Mouse (Mus musculus) C2C12 (cell line): ENCODE data around the gene Nfix. TPM values are rescaled to one million over a fixed set of nuclear protein-coding genes. Genes with fewer than 3 reads are reported as not detected.
A peak's percentile ranks its signal among the peaks of the same experiment; 100 is the strongest.

ENCODE experiments used
- H3K27me3 ChIP-seq: one replicate; pipeline ENCODE4 v1.6.1; 2011; ENCODE audit not compliant: control insufficient read depth, insufficient read depth, insufficient read length
- H3K36me3 ChIP-seq: one replicate; pipeline ENCODE4 v1.6.1; 2011; ENCODE audit not compliant: control insufficient read depth, insufficient read depth
- H3K4me3 ChIP-seq: one replicate; pipeline ENCODE4 v1.5.1; 2011; ENCODE audit warnings: mild to moderate bottlenecking, control low read depth; ENCODE audit not compliant: poor library complexity, insufficient read depth, severe bottlenecking
- H3K79me2 ChIP-seq: one replicate; pipeline ENCODE4 v1.6.1; 2011; ENCODE audit not compliant: control insufficient read depth, insufficient read depth
- H3K79me3 ChIP-seq: one replicate; pipeline ENCODE4 v1.6.1; 2011; ENCODE audit warnings: low read depth, control low read depth
- H3ac ChIP-seq: one replicate; pipeline ENCODE3; 2011; ENCODE audit warnings: low read depth; ENCODE audit not compliant: control insufficient read depth, insufficient read length
- CEBPB ChIP-seq: IDR thresholded peaks from one replicate; pipeline ENCODE4 v1.6.1; 2011; ENCODE audit warnings: low read depth, mild to moderate bottlenecking, control low read depth, moderate library complexity
- CTCF ChIP-seq: IDR thresholded peaks from one replicate; pipeline ENCODE4 v1.5.1; 2011; ENCODE audit not compliant: control insufficient read depth, insufficient read depth, insufficient read length
- FOSL1 ChIP-seq: IDR thresholded peaks from one replicate; pipeline ENCODE4 v1.8.0; 2011; ENCODE audit warnings: mild to moderate bottlenecking, low read length; ENCODE audit not compliant: poor library complexity, insufficient read depth, severe bottlenecking
- MAX ChIP-seq: IDR thresholded peaks from one replicate; pipeline ENCODE4 v1.6.1; 2011; ENCODE audit warnings: mild to moderate bottlenecking, control low read depth
- MYOD1 ChIP-seq: IDR thresholded peaks from one replicate; pipeline ENCODE4 v1.6.1; 2011; ENCODE audit warnings: low read depth; ENCODE audit not compliant: control insufficient read depth, insufficient read length
- MYOG ChIP-seq: IDR thresholded peaks from one replicate; pipeline ENCODE4 v1.6.1; 2011; ENCODE audit not compliant: control insufficient read depth, insufficient read length; ENCODE audit errors: extremely low read depth
- USF1 ChIP-seq: IDR thresholded peaks from one replicate; pipeline ENCODE4 v1.6.1; 2011; ENCODE audit warnings: low read depth, mild to moderate bottlenecking, control low read depth, moderate library complexity
- polyA plus RNA-seq: library from polyadenylated mRNA; unstranded; fragments of >200 nt; fragmentation: generic; extraction: Trizol; gene quantifications from one replicate; pipeline ENCODE4 v1.2.1, GENCODE M21; 2012; ENCODE audit warnings: missing spikeins

Nfix gene
- polyA plus RNA-seq, 1 experiment, result 50.7 TPM

DNA sequence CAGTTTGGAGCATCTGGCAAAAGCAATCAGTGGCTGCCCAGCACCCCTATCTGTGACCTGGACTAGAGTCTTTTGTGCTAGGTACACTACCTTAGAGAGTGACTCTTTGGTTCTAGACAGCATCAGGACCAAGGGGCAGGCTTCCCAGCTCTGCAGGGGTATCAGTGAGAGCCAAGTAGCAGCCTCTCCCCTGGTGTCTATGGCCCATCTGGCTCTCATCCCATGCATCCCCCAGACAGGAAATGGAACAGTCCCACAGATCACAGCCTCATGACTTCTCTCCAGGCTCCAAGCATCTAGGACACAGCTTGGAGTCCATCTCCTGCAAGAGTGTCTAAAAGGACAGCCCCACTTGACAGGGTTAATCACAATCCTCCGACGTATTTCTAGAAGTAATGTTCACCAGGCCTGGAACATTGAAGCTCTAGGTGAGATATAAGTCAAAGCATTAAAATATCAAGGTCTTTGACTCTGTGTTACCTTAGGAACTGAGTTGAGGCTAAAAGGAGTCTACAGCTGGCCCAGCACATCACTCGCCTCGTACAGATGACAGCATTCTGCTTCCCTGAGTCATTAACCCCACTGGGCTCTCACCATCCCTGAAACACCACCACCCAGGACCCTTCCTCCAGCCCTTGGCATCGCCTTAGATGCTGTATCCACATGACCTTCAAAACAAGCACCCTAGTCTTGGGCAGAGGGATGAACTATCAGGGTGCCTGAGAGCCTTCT, 81.0 kb downstream of the Nfix start:
- no peaks in the 10 kb centered on the region for H3K27me3 ChIP-seq
- no peak overlapping the region for H3K4me3 ChIP-seq
- H3K36me3 ChIP-seq, result peaks cover 58% of the 10 kb centered on the region
- H3K79me3 ChIP-seq, result no peaks in the 10 kb centered on the region
- H3ac ChIP-seq, result no peak overlapping the region
- TF ChIP-seq MYOG (no peak), MYOD1 (peak; percentile 83)
- peaks cover 4% of the 10 kb centered on the region for H3K79me2 ChIP-seq

DNA sequence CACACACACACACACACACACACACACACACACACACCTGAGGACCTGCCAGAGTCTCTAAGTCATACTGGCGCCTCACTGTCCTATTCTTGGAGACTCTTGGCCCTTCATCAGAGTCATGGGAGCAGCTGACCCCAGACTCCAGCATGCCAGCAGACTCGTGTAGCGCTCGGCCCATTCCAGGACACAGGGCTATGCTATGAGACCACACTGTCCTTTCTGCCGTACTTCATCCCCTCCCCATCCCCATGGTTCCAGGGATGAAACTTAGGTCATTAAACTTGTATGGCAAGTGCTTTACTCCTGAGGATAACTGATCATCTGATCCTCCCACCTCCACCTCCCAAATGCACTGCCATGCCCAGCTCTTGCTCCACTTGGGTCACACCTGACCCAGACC, 81.7 kb downstream of the Nfix start:
- Histone ChIP-seq H3ac (no peak overlapping the region), H3K27me3 (no peaks in the 10 kb centered on the region), H3K4me3 (no peak overlapping the region), H3K36me3 (peaks cover 60% of the 10 kb centered on the region), H3K79me2 (peaks cover 4% of the 10 kb centered on the region), H3K79me3 (no peaks in the 10 kb centered on the region)
- no peak for TF ChIP-seq MYOG

DNA sequence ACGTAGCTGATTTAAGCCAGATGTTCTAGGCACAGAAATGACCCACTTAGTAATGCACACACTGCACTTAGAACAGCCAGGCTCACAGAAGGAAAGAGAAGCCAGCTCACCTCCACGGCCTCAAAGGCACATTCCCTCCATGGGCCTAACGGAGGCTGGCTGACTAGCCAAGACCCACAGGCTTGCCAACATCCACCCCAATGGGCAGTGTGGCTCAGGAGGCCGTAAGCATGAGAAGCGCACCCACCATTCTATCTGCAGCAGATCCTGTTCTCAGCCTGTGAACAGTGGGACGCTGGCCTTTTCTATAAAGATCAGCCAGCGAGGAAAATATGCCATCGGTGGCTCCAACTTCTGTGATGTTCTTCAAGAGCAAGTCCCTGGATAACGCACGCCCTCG, 83.4 kb downstream of the Nfix start:
- Histone ChIP-seq H3ac (no peak overlapping the region), H3K4me3 (no peak overlapping the region), H3K36me3 (peaks cover 62% of the 10 kb centered on the region), H3K79me3 (no peaks in the 10 kb centered on the region), H3K27me3 (no peaks in the 10 kb centered on the region), H3K79me2 (no peaks in the 10 kb centered on the region)
- no peak for TF ChIP-seq FOSL1
- TF ChIP-seq USF1, result no peak
- TF ChIP-seq MYOG, result no peak
- TF ChIP-seq MYOD1, result no peak
- no peak for TF ChIP-seq CTCF
- TF ChIP-seq CEBPB, result no peak
- TF ChIP-seq MAX, result no peak

DNA sequence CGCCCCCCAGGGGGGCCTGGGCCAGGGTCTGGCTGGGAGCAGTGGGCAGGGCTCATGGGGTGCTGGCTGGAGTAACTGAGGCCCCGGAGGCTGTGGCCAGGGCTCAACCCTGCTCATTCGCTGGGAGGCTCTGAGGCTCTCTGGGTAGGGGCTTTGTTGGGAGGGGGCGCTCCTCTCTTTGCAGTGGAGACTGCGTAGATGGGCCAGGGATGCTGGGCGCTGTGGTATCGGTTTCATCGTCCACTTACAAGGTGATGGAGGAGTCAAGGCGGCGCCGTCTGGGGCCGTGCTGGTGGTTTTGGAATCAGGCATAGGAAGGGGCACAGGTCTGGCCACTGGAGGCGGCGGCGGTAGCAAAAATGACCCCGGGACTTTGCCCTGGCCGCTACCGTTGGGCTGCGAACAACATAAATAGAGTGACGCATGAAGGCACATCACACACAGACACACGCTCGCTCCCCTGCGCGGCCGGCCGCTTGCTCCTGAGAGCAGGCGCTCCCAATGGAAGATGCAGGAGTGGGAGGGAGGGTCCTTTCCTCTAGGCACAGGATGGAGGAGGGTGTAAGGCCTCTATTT, 84.2 kb downstream of the Nfix start:
- TF ChIP-seq MAX (no peak), MYOG (no peak), CEBPB (no peak), USF1 (no peak), MYOD1 (no peak), CTCF (no peak), FOSL1 (no peak)
- H3K79me3 ChIP-seq, result no peaks in the 10 kb centered on the region
- peaks cover 58% of the 10 kb centered on the region for H3K36me3 ChIP-seq
- H3K27me3 ChIP-seq, result no peaks in the 10 kb centered on the region
- no peak overlapping the region for H3ac ChIP-seq
- no peaks in the 10 kb centered on the region for H3K79me2 ChIP-seq
- no peak overlapping the region for H3K4me3 ChIP-seq

DNA sequence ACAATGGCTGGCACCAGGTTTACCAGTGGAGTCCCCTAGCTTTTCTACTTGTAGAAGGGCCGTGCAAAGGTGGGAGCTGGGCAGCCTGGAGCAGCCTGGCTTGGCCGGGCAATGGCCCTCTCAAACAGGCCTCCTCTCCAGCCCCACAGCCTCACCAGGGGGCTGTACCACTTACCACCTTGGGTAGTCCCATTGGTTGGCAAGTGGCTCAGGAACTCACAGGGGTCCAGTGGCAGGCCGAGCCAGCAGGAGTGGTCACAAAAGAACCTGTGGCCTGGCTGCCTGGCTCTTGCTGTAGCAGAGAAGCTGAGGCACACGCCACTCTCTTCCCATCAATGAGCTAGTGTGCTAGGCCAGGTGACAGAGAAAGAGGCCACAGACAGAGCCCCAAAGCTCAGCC, 86.0 kb downstream of the Nfix start:
- Histone ChIP-seq H3K79me2 (no peaks in the 10 kb centered on the region), H3K36me3 (peaks cover 52% of the 10 kb centered on the region), H3K79me3 (no peaks in the 10 kb centered on the region), H3K4me3 (no peak overlapping the region), H3ac (no peak overlapping the region), H3K27me3 (no peaks in the 10 kb centered on the region)
- no peak for TF ChIP-seq CEBPB
- no peak for TF ChIP-seq FOSL1
- no peak for TF ChIP-seq USF1

DNA sequence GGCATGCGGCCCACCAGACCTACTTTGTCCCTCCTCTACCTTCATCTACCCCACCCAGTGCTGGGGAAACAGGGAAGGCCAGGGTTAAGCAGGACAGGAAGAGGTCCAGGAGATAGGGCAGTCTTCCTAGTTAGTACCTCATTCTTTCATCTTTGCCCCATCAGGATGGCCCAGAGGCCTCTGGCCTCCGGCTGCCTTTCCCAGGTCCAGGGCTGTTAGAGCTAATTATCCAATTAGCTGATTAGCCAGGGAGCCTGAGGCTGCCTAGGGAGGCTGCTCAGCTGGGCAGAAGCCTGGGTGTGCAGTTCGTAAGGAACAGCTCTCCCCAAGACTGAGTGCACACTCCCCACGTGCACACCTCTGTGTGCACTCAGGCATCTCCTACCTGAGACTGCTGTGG, 86.8 kb downstream of the Nfix start:
- Histone ChIP-seq H3K27me3 (no peaks in the 10 kb centered on the region), H3K36me3 (peaks cover 55% of the 10 kb centered on the region), H3ac (no peak overlapping the region), H3K79me3 (no peaks in the 10 kb centered on the region), H3K79me2 (no peaks in the 10 kb centered on the region), H3K4me3 (no peak overlapping the region)
- TF ChIP-seq MYOG (no peak), MYOD1 (no peak), CEBPB (no peak), FOSL1 (no peak), USF1 (no peak), MAX (no peak), CTCF (no peak)
